Mouse (Mus musculus) midbrain, embryonic 10.5 days (tissue): ENCODE measurements around the gene Smim17. TPM values are rescaled to one million over a fixed set of nuclear protein-coding genes. Genes with fewer than 3 reads are reported as not detected.

Experiments
- DNase-seq: peaks from one replicate; pipeline ENCODE4 v3.0.0-alpha.2; 2017; ENCODE audit warnings: low spot score
- H3K27ac ChIP-seq: fragments of 300-500 bp; sonication (generic); replicated peaks from 2 replicates; pipeline ENCODE4 v1.5.1; 2016; ENCODE audit warnings: mild to moderate bottlenecking
- H3K27me3 ChIP-seq: fragments of 300-500 bp; sonication (generic); 2 replicates; pipeline ENCODE4 v1.6.1; 2016; ENCODE audit warnings: low read depth, mild to moderate bottlenecking; ENCODE audit not compliant: poor library complexity, severe bottlenecking
- H3K36me3 ChIP-seq: fragments of 300-500 bp; sonication (generic); 2 replicates; pipeline ENCODE4 v1.6.1; 2016; ENCODE audit warnings: mild to moderate bottlenecking, moderate library complexity
- H3K4me1 ChIP-seq: fragments of 300-500 bp; sonication (generic); 2 replicates; pipeline ENCODE4 v1.6.1; 2016
- H3K4me3 ChIP-seq: fragments of 300-500 bp; sonication (generic); 2 replicates; pipeline ENCODE4 v1.5.1; 2016; ENCODE audit warnings: mild to moderate bottlenecking, moderate library complexity
- H3K9me3 ChIP-seq: fragments of 300-500 bp; sonication (generic); replicated peaks from 2 replicates; pipeline ENCODE4 v1.6.1; 2016; ENCODE audit warnings: mild to moderate bottlenecking
- WGBS: fragments of 180-500 bp; shearing (Covaris S2); methylation state at CpG from one replicate; pipeline ENCODE4 v1.1.7; 2016; 5-methylcytosine and 5-hydroxymethylcytosine counted together
- polyA plus RNA-seq: library from polyadenylated mRNA; unstranded; fragments of >200 nt; fragmentation: Nextera tagmentation; extraction: Ambion mirVana; gene quantifications from 2 replicates; pipeline ENCODE4 v1.2.1, GENCODE M21; 2016

Gene Smim17
- polyA plus RNA-seq, 1 experiment from 2014 or later, result 0.48 TPM

GRCm38 (mm10) chr7:6378441-6378840 lies 20.1 kb upstream of the Smim17 start:
- 90% methylated on average over 8 of the region's 8 CpGs for WGBS
- no peak overlapping the region for H3K27ac ChIP-seq
- H3K4me1 ChIP-seq, result peaks cover 11% of the 10 kb centered on the region
- no peaks in the 10 kb centered on the region for H3K27me3 ChIP-seq
- H3K9me3 ChIP-seq, result no peaks in the 10 kb centered on the region
- no peak overlapping the region for H3K4me3 ChIP-seq
- 0 out of 2 replicates have a peak, but pooled peaks cover 4% of the 10 kb centered on the region for H3K36me3 ChIP-seq
- no peak for DNase-seq

DNA sequence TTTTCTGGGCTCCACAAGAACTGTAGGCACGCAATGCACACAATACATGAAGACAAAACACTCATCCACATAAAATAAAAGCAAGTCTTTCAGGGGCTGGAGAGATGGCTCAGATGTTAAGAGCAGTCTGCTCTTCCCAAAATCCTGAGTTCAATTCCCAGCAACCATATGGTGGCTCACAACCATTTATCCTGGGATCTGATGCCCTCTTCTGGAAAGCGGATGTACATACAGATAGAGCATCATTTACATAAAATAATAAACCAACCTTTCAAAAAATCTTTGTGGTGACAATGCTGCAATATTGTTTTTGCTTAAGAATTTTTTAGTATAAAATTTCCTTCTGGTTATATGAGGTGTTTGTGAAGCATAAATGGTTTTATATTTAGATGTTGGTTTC lies 17.1 kb upstream of the Smim17 start:
- Histone ChIP-seq H3K9me3 (no peaks in the 10 kb centered on the region), H3K36me3 (0 out of 2 replicates have a peak, but pooled peaks cover 4% of the 10 kb centered on the region), H3K4me3 (no peak overlapping the region), H3K27me3 (no peaks in the 10 kb centered on the region), H3K27ac (no peak overlapping the region), H3K4me1 (peaks cover 22% of the 10 kb centered on the region)
- WGBS, result 74% methylated on average over 2 of the region's 2 CpGs
- no peak for DNase-seq

DNA sequence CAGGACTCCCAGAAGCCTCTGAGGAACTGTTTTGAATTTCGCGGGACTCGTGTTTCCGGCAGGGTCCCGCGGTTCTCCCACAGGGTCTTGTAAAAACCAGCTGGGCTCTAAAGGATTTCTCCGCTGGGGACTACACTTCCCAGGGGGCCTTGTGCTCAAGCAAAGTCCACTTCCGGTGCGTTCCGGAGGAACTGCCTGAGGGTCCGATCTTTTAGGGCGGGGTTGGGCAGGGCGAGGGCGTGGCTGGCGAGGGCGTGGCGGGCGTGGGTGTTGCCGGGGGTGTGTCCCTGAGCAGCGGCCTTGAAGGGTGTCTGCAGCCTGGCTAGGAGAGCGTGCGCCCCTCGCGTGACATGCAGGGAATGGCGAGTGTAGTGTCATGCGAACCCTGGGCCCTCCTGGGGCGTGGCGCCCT lies 15.5 kb upstream of the Smim17 start, which contains the start of gene Zfp28:
Gene Zfp28 (plus strand): TSS at position 252 of the 412 bp plus-strand sequence.
- H3K4me1 ChIP-seq, result peaks cover 22% of the 10 kb centered on the region
- H3K36me3 ChIP-seq, result peaks cover 15% of the 10 kb centered on the region
- peaks cover 9% of the 10 kb centered on the region; the same call in 1 of the 2 replicates for H3K9me3 ChIP-seq
- under 1% methylated on average over 28 of the region's 28 CpGs for WGBS
- peak within 1 kb of the TSS; percentile 74 for H3K4me3 ChIP-seq
- DNase-seq, result peak; percentile 98
- H3K27me3 ChIP-seq, result no peaks in the 10 kb centered on the region
- H3K27ac ChIP-seq, result peak within 1 kb of the TSS; percentile 83

DNA sequence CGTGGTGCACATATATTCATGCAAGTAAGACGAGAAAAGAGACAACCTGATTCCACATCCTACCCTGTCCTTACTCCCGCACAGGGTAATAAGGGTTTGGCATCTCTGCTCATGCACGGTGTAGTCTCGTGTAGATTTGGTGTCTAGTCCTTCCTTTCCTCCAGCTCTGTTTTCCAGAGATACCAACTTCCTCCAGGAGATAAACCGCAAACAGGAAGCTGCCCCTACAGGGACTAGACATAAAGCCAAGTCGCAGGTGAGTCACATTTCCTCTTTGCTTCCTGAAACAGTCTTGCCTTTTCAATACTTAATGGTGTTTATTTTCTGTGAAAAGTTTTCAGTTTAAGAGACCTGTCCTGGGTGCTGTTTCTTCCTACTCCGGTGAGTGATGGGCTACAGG lies 14.5 kb upstream of the Smim17 start:
- Histone ChIP-seq H3K9me3 (peaks cover 9% of the 10 kb centered on the region; the same call in 1 of the 2 replicates), H3K4me3 (peak overlapping the region; percentile 74), H3K27me3 (no peaks in the 10 kb centered on the region), H3K36me3 (peaks cover 11% of the 10 kb centered on the region), H3K27ac (no peak overlapping the region), H3K4me1 (peaks cover 22% of the 10 kb centered on the region)
- 76% methylated on average over 8 of the region's 8 CpGs for WGBS
- DNase-seq, result no peak

DNA sequence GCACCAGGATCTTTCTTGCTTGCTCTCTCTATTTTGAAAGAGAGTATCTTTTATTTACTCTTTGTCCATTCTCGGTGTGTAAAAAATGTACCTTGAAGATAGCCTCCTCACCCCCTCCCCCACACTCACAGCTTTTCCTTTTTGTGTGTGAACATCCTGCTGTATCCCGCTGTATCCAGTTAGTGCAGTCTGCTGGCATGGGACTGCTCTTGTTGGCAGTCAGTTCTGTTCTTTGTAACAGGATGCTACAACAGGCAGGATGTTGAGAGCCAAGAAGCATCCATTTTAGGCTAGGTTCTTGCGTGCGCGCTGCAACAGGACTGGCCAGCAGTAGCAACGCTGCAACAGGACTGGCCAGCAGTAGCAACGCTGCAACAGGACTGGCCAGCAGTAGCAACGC lies 11.5 kb upstream of the Smim17 start:
- Histone ChIP-seq H3K9me3 (peaks cover 9% of the 10 kb centered on the region; the same call in 1 of the 2 replicates), H3K36me3 (peaks cover 38% of the 10 kb centered on the region), H3K4me3 (no peak overlapping the region), H3K4me1 (peaks cover 21% of the 10 kb centered on the region), H3K27ac (no peak overlapping the region), H3K27me3 (no peaks in the 10 kb centered on the region)
- 94% methylated on average over 8 of the region's 8 CpGs for WGBS
- DNase-seq, result no peak

- no peak overlapping the region for H3K4me3 ChIP-seq
- WGBS, result 89% methylated on average over 5 of the region's 5 CpGs
- no peak overlapping the region for H3K27ac ChIP-seq
- H3K27me3 ChIP-seq, result no peaks in the 10 kb centered on the region
- no peak for DNase-seq
- peaks cover 6% of the 10 kb centered on the region for H3K4me1 ChIP-seq
- H3K36me3 ChIP-seq, result peaks cover 58% of the 10 kb centered on the region
- H3K9me3 ChIP-seq, result peaks cover 9% of the 10 kb centered on the region; the same call in 1 of the 2 replicates
These were observed 9.5 kb upstream of the Smim17 start for GRCm38 (mm10) chr7:6388971-6389370.

DNA sequence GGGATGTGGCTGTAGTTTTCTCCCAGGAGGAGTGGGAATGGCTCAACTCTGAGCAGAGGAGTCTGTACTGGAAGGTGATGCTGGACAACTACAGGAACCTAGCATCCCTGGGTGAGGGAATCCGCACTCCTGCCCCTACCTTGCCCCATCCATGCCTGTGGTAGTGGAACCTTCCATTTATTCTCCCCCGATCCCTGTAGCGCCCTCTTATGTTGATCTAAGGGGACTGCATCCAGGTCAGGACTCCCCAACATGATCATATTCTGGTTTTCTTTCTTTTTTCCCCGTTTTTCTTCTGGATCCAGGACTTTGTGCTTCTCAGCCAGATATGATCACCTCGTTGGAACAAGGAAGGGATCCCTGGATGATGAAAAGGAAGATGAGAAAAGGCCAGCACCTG lies 9.1 kb upstream of the Smim17 start:
- H3K4me1 ChIP-seq, result peaks cover under 1% of the 10 kb centered on the region; the same call in 1 of the 2 replicates
- H3K9me3 ChIP-seq, result peaks cover 9% of the 10 kb centered on the region; the same call in 1 of the 2 replicates
- peaks cover 63% of the 10 kb centered on the region for H3K36me3 ChIP-seq
- no peak for DNase-seq
- H3K27ac ChIP-seq, result no peak overlapping the region
- H3K4me3 ChIP-seq, result no peak overlapping the region
- H3K27me3 ChIP-seq, result no peaks in the 10 kb centered on the region
- 66% methylated on average over 5 of the region's 5 CpGs for WGBS

DNA sequence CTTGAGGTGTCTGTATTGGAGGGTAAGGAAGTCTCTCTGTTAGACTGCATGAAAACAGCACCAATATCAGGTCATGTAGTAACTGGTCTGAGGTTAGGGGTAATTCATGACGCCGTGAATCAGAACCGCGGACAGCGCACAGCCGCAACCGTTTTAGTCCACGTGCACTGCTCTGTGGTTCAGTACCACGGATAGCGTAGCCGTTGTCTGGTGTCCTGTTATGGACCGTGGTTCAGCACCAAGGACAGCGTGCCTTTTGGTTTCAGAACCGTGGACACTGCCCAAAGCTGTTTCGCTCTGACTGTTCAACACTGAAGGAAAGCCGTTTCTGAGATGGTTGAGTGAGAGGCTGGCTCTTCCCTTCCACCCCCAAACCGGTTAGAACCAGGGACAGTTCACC lies 11.5 kb downstream of the Smim17 start, which contains the start of gene Gm20715:
Gene Gm20715 (plus strand): TSS at position 235 of the 400 bp plus-strand sequence.
- no peaks in the 10 kb centered on the region for H3K36me3 ChIP-seq
- peak; percentile 86 for DNase-seq
- 3% methylated on average over 17 of the region's 17 CpGs for WGBS
- H3K9me3 ChIP-seq, result no peaks in the 10 kb centered on the region
- H3K27me3 ChIP-seq, result no peaks in the 10 kb centered on the region
- no peak within 1 kb of the TSS for H3K27ac ChIP-seq
- peaks cover 4% of the 10 kb centered on the region for H3K4me1 ChIP-seq
- no peak within 1 kb of the TSS for H3K4me3 ChIP-seq

- Histone ChIP-seq H3K4me3 (peak overlapping the region; percentile 43), H3K36me3 (no peaks in the 10 kb centered on the region)
- WGBS, result 7% methylated on average over 21 of the region's 22 CpGs
These were observed 16.3 kb downstream of the Smim17 start for GRCm38 (mm10) chr7:6414626-6415441.

GRCm38 (mm10) chr7:6415442-6415787 lies 16.9 kb downstream of the Smim17 start:
- peak overlapping the region; percentile 43 for H3K4me3 ChIP-seq

More at GRCm38 (mm10) chr7:6414626-6415441, 16.3 kb downstream of the Smim17 start:
- DNase-seq, result peak; percentile 15
- Histone ChIP-seq H3K4me1 (peaks cover 6% of the 10 kb centered on the region), H3K27me3 (no peaks in the 10 kb centered on the region), H3K9me3 (no peaks in the 10 kb centered on the region), H3K27ac (no peak overlapping the region)

GRCm38 (mm10) chr7:6419894-6420293 lies 21.4 kb downstream of the Smim17 start:
- H3K27ac ChIP-seq, result no peak overlapping the region
- DNase-seq, result no peak
- no peak overlapping the region for H3K4me3 ChIP-seq
- H3K27me3 ChIP-seq, result no peaks in the 10 kb centered on the region
- WGBS, result 77% methylated on average over 6 of the region's 6 CpGs
- no peaks in the 10 kb centered on the region for H3K36me3 ChIP-seq
- H3K9me3 ChIP-seq, result peaks cover 5% of the 10 kb centered on the region; the same call in 1 of the 2 replicates
- peaks cover 3% of the 10 kb centered on the region for H3K4me1 ChIP-seq

More at GRCm38 (mm10) chr7:6415442-6415787, 16.9 kb downstream of the Smim17 start:
- no peaks in the 10 kb centered on the region for H3K36me3 ChIP-seq
- peaks cover 6% of the 10 kb centered on the region for H3K4me1 ChIP-seq
- 15% methylated on average over 8 of the region's 8 CpGs for WGBS
- DNase-seq, result no peak
- no peaks in the 10 kb centered on the region for H3K9me3 ChIP-seq
- H3K27ac ChIP-seq, result no peak overlapping the region
- H3K27me3 ChIP-seq, result no peaks in the 10 kb centered on the region

- Histone ChIP-seq H3K27ac (no peak overlapping the region), H3K9me3 (peaks cover 22% of the 10 kb centered on the region), H3K27me3 (no peaks in the 10 kb centered on the region), H3K36me3 (no peaks in the 10 kb centered on the region), H3K4me3 (no peak overlapping the region), H3K4me1 (peaks cover 1% of the 10 kb centered on the region; the same call in 1 of the 2 replicates)
- DNase-seq, result no peak
- WGBS, result 86% methylated on average over 3 of the region's 3 CpGs
These were observed 30.9 kb downstream of the Smim17 start for GRCm38 (mm10) chr7:6429381-6429780.

DNA sequence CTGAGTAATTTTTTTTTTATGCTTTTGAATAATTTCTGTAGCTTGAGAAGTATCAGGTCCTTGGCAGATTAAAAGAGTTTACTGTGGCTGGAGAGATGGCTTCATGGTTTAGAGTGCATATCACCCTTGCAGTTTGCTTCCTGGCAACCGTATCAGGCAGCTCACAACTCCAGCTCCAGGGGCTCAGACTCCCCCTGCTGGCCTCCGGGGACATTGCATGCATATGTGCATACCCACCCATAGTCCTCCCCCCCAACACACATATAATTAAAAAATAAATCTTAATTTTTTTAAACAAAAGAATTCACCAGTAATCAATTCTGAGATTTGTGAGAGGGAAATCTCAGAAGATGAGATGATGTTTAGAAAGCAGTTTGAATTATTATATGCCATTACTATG lies 31.8 kb downstream of the Smim17 start:
- WGBS, result 46% methylated on average over 2 of the region's 2 CpGs
- Histone ChIP-seq H3K4me1 (peaks cover 9% of the 10 kb centered on the region), H3K27me3 (no peaks in the 10 kb centered on the region), H3K27ac (no peak overlapping the region), H3K9me3 (peaks cover 21% of the 10 kb centered on the region), H3K36me3 (no peaks in the 10 kb centered on the region), H3K4me3 (no peak overlapping the region)
- no peak for DNase-seq
